In the genomic region with DNA sequence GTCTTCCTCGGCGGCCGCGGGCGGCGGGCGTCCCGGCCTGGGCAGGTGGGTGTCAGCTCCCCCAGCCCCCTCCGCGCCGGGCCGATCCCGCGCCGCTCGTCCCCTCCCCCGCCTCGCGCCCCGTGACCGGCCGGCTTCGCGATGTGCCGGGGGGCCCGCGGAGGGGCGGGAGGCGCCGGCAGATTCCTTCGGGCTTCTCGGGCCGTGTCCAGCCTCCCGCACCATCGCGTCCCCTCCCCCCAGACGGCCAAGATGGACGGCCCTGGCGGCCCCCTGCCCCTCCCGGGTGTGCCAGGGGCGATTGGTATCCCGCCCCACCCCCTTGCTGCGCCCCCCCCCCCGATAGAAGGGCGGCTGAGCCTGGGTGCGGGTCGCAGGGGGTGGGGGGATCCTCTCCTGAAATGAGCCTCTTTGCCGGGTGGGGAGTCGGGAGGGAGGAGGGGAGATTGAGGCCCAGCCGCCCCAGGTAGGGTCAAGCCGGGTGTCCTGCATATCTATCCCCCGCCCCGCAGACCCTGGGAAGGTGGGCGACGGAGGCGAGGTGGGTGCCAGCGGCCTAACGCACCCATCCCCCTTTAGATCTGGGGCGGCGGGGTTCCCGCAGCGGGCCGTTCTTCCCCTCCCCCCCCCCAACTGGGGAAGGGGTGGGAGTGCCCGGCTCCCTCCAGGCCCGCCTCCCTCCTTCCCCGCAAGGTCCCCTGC, we compare ENCODE assay signal across 8 mouse cellular contexts. TPM values are rescaled to one million over a fixed set of nuclear protein-coding genes. Genes with fewer than 3 reads are reported as not detected.
A peak's percentile ranks its signal among the peaks of the same experiment; 100 is the strongest.
DNase-seq lines count a peak whose midpoint lies in the region; ATAC-seq lines count a peak whose summit lies in the region.

No protein-coding gene starts in this region.

- DNase-seq in ES-CJ7 (ENCODE audit: low read depth, low spot score) = peak; percentile 33
- peak; percentile 73 for DNase-seq in adrenal gland, postnatal 10 days
- DNase-seq in kidney, postnatal 4 days = peak; percentile 68 to 79
- DNase-seq in spleen, postnatal 10 days (ENCODE audit: low spot score in 2 of 2) = peak; percentile 50 to 60
- DNase-seq in layer of hippocampus, adult 11-12 months (ENCODE audit: low spot score) = no peak

- H3K4me1 ChIP-seq in embryonic facial prominence, embryonic 13.5 days = peaks cover 28% of the 10 kb centered on the region
- peaks cover 46% of the 10 kb centered on the region for H3K4me1 ChIP-seq in heart, embryonic 13.5 days

- H3K9ac ChIP-seq in embryonic facial prominence, embryonic 13.5 days = peak overlapping the region; percentile 97
- H3K9ac ChIP-seq in heart, embryonic 13.5 days = peak overlapping the region; percentile 99

- peak overlapping the region; percentile 97 for H3K27ac ChIP-seq in embryonic facial prominence, embryonic 13.5 days
- peak overlapping the region; percentile 97 for H3K27ac ChIP-seq in heart, embryonic 13.5 days (replicated peaks)

- peak; percentile 8; the same call in 1 of the 2 replicates for ATAC-seq in embryonic facial prominence, embryonic 13.5 days (ENCODE audit: insufficient number of reproducible peaks, insufficient read depth, low FRiP score, low TSS enrichment, low read depth)
- peak; percentile 50 for ATAC-seq in heart, embryonic 13.5 days (ENCODE audit: extremely low read depth, insufficient number of reproducible peaks, low FRiP score, low TSS enrichment)
- ATAC-seq in megakaryocyte progenitor cell, adult 5-6 weeks (replicated peaks; ENCODE audit: poor library complexity) = peak; percentile 21; the same call in 1 of the 2 replicates

- peak overlapping the region; percentile 78 for H3K4me2 ChIP-seq in embryonic facial prominence, embryonic 13.5 days
- H3K4me2 ChIP-seq in heart, embryonic 13.5 days = peak overlapping the region; percentile 78

- peaks cover 4% of the 10 kb centered on the region for H3K36me3 ChIP-seq in embryonic facial prominence, embryonic 13.5 days
- peaks cover 7% of the 10 kb centered on the region for H3K36me3 ChIP-seq in heart, embryonic 13.5 days

- peak overlapping the region; percentile 98 for H3K4me3 ChIP-seq in embryonic facial prominence, embryonic 13.5 days
- peak overlapping the region; percentile 98 for H3K4me3 ChIP-seq in heart, embryonic 13.5 days

- H3K27me3 ChIP-seq in embryonic facial prominence, embryonic 13.5 days = no peaks in the 10 kb centered on the region
- H3K27me3 ChIP-seq in heart, embryonic 13.5 days (replicated peaks) = no peaks in the 10 kb centered on the region

- WGBS in embryonic facial prominence, embryonic 13.5 days = under 1% methylated on average over 51 of the region's 66 CpGs
- WGBS in heart, embryonic 13.5 days = 0% methylated on average over 55 of the region's 66 CpGs

- no peaks in the 10 kb centered on the region for H3K9me3 ChIP-seq in embryonic facial prominence, embryonic 13.5 days
- no peaks in the 10 kb centered on the region for H3K9me3 ChIP-seq in heart, embryonic 13.5 days

RNA-seq across cellular contexts. Expression of a gene that starts 1.2 kb away (rescaled TPM):
- 100 to 1,000 TPM; 156 to 219 TPM for total RNA-seq in adrenal gland, postnatal 10 days (2021)
- polyA plus RNA-seq in embryonic facial prominence, embryonic 13.5 days (2015; fragmentation: Nextera tagmentation; extraction: Ambion mirVana) = 53.2 and 69.2 TPM in 2 replicates
- polyA plus RNA-seq in heart, embryonic 13.5 days (2015; fragmentation: Nextera tagmentation; extraction: Ambion mirVana) = 35.4 and 39.6 TPM in 2 replicates
- 67.4 and 85.0 TPM in 2 replicates for total RNA-seq in megakaryocyte progenitor cell, adult 5-6 weeks (2015)
- total RNA-seq in megakaryocyte progenitor cell, adult 5-6 weeks (2017) = 30.1 and 49.8 TPM in 2 replicates

RNA-seq across cellular contexts. Expression of a gene that starts 52.0 kb away (rescaled TPM):
- total RNA-seq in adrenal gland, postnatal 10 days (2021) = 10 to 100 TPM; 57.2 to 62.6 TPM
- polyA plus RNA-seq in embryonic facial prominence, embryonic 13.5 days (2015; fragmentation: Nextera tagmentation; extraction: Ambion mirVana) = 44.5 and 44.7 TPM in 2 replicates
- polyA plus RNA-seq in heart, embryonic 13.5 days (2015; fragmentation: Nextera tagmentation; extraction: Ambion mirVana) = 24.4 and 25.0 TPM in 2 replicates
- total RNA-seq in megakaryocyte progenitor cell, adult 5-6 weeks (2015) = 18.2 and 26.3 TPM in 2 replicates
- total RNA-seq in megakaryocyte progenitor cell, adult 5-6 weeks (2017) = 42.6 and 51.3 TPM in 2 replicates

RNA-seq across cellular contexts. Expression of a gene that starts 52.1 kb away (rescaled TPM):
- total RNA-seq in adrenal gland, postnatal 10 days (2021) = 10 to 100 TPM; 38.6 to 43.6 TPM
- polyA plus RNA-seq in embryonic facial prominence, embryonic 13.5 days (2015; fragmentation: Nextera tagmentation; extraction: Ambion mirVana) = 1.9 and 2.1 TPM in 2 replicates
- polyA plus RNA-seq in heart, embryonic 13.5 days (2015; fragmentation: Nextera tagmentation; extraction: Ambion mirVana) = 1.7 TPM in 2 replicates
- 2.2 and 3.0 TPM in 2 replicates for total RNA-seq in megakaryocyte progenitor cell, adult 5-6 weeks (2015)
- total RNA-seq in megakaryocyte progenitor cell, adult 5-6 weeks (2017) = 2.1 and 2.4 TPM in 2 replicates

Comparison
In these comparisons a context has a peak if more than half of its experiments do, and no peak if none do; other contexts are left out.
1. RNA of a gene that starts 52.1 kb away (total RNA-seq): 38.6 to 43.6 TPM in adrenal gland, postnatal 10 days; 2.1 to 3.0 TPM in megakaryocyte progenitor cell, adult 5-6 weeks; every median in the first group is over 4 times any median in the second.
2. Peak in every context shown above with its lines, with median percentiles within 50 percentile points of each other: ATAC-seq.